Mouse (Mus musculus): ENCODE results near the gene Plxna3.

- TF ChIP-seq CTCF (IDR thresholded peaks at IDR 0.05; ENCODE audit: borderline replicate concordance, extremely low read depth, insufficient read depth, insufficient read length) (no peak), POLR2A (IDR thresholded peaks at IDR 0.05; ENCODE audit: borderline replicate concordance, extremely low read depth, insufficient read depth, insufficient read length, poor library complexity, severe bottlenecking) (peak; percentile 79)
Measured at GRCm38 (mm10) chrX:74328725-74329161, at the start of gene Plxna3.

All from brain, embryonic 14.5 days (tissue).